In the genomic region with DNA sequence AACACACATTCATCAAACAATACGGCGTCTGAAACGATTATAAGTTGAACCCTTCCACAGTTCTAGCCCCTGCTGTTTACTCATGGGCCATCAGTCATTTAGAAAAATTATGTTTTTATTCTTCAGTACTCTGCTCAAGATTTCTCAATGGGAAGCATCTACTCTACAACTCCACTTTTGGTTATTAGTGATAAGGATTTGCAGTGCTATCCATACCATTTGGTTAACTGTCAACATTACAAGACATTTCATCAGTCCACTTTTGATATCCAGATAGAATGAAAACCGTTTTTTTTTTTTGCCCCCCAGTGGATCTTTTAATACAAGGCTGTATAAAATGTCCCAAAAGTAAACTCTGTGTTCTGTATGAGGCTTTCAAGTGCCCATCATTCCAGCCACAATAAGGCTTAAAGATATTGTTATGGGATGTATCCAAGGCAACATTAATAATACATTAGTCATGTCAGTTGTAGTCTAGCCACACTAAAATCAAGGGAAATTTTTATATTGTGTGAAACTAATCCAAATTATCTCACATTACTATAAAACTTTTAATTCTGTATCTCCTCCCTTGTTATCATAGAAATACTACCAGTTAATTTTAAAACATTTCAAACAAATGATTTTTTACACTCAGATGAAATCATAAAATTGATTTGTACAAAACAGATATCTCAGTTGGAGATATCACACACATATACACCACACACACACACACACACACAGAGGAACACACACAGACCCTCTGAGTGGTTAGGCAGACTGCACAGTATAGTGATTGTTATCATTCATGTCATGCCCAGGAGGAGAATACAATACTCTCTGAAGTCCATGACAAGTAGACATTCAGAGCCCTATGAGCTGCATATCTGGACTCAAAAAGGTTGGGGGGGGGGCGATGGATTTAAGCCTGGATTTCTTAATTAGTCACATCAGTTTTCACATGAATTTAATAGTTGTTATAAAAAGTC, we compare ENCODE assay signal across 19 mouse cellular contexts.
"Had no signal": no experiment of that assay in that cellular context is flagged by ENCODE, and none has a peak within 500 bp of the region (broad histone marks: within the 10 kb centered on the region; RNA-seq: fewer than 3 reads in every experiment).

No protein-coding gene starts in this region.

- H3K36me3 ChIP-seq: limb, embryonic 10.5 days; limb, embryonic 13.5 days; liver, embryonic 12.5 days; liver, embryonic 15.5 days; stomach, embryonic 15.5 days had no signal

- H3K4me3 ChIP-seq: layer of hippocampus, adult 2 months; limb, embryonic 10.5 days; limb, embryonic 13.5 days; liver, embryonic 12.5 days; liver, embryonic 15.5 days; stomach, embryonic 15.5 days had no signal

- H3K27me3 ChIP-seq: limb, embryonic 13.5 days; liver, embryonic 12.5 days; liver, embryonic 15.5 days; stomach, embryonic 15.5 days had no signal

- H3K4me2 ChIP-seq: limb, embryonic 13.5 days; liver, embryonic 12.5 days; liver, embryonic 15.5 days; stomach, embryonic 15.5 days had no signal

- DNase-seq: kidney, adult 2 months; kidney, postnatal 25 days; layer of hippocampus, adult 9-11 months; liver; lung, adult 18-20 months; lung, postnatal 14 days; right cerebral cortex, adult 18-20 months; right cerebral cortex, postnatal 14 days; spleen, adult 18-20 months; thymus, postnatal 36 days had no signal

- H3K9ac ChIP-seq: limb, embryonic 13.5 days; liver, embryonic 12.5 days; liver, embryonic 15.5 days; stomach, embryonic 15.5 days had no signal

- H3K4me1 ChIP-seq: limb, embryonic 10.5 days; limb, embryonic 13.5 days; liver, embryonic 12.5 days; liver, embryonic 15.5 days; stomach, embryonic 15.5 days had no signal

- H3K9me3 ChIP-seq: limb, embryonic 10.5 days; limb, embryonic 13.5 days; liver, embryonic 12.5 days; liver, embryonic 15.5 days; stomach, embryonic 15.5 days had no signal

- ATAC-seq: intestine, postnatal 0 days; liver, embryonic 12.5 days had no signal

- H3K27ac ChIP-seq: kidney, postnatal 0 days; layer of hippocampus, adult 2 months; limb, embryonic 10.5 days; limb, embryonic 13.5 days; liver, embryonic 12.5 days; liver, embryonic 15.5 days; macrophage; stomach, embryonic 15.5 days had no signal
